Mouse (Mus musculus) neural tube, embryonic 14.5 days (tissue): ENCODE results near the gene Gabre. TPM values are rescaled to one million over a fixed set of nuclear protein-coding genes. Genes with fewer than 3 reads are reported as not detected.

Experiments
- ATAC-seq: fragments of 200-750 bp; cut with Nextera tagmentation; 2 replicates; pipeline ENCODE4 v1.8.0; 2017; ENCODE audit warnings: low read depth, mild to moderate bottlenecking, moderate TSS enrichment, moderate library complexity
- H3K27ac ChIP-seq: fragments of 300-500 bp; sonication (generic); 2 replicates; pipeline ENCODE4 v1.5.1; 2014; ENCODE audit warnings: low read depth, mild to moderate bottlenecking, control low read depth, low read length, moderate library complexity, mixed read lengths
- H3K27me3 ChIP-seq: fragments of 300-500 bp; sonication (generic); 2 replicates; pipeline ENCODE4 v1.6.1; 2014; ENCODE audit warnings: low read length; ENCODE audit not compliant: control insufficient read depth, insufficient read depth
- H3K36me3 ChIP-seq: fragments of 300-500 bp; sonication (generic); 2 replicates; pipeline ENCODE4 v1.6.1; 2014; ENCODE audit warnings: low read length, mixed read lengths; ENCODE audit not compliant: control insufficient read depth, insufficient read depth
- H3K4me1 ChIP-seq: fragments of 300-500 bp; sonication (generic); 2 replicates; pipeline ENCODE4 v1.6.1; 2014; ENCODE audit warnings: low read length; ENCODE audit not compliant: control insufficient read depth, insufficient read depth
- H3K4me2 ChIP-seq: fragments of 300-500 bp; sonication (generic); 2 replicates; pipeline ENCODE4 v1.6.1; 2014; ENCODE audit warnings: mild to moderate bottlenecking, low read depth, low read length, control low read depth
- H3K4me3 ChIP-seq: fragments of 300-500 bp; sonication (generic); 2 replicates; pipeline ENCODE4 v1.5.1; 2014; ENCODE audit warnings: low read depth, low read length, control low read depth, mixed read lengths
- H3K9ac ChIP-seq: fragments of 300-500 bp; sonication (generic); replicated peaks from 2 replicates; pipeline ENCODE4 v1.6.1; 2014; ENCODE audit warnings: low read depth, mild to moderate bottlenecking, control low read depth, low read length, mixed read lengths
- H3K9me3 ChIP-seq: fragments of 300-500 bp; sonication (generic); 2 replicates; pipeline ENCODE4 v1.6.1; 2016; ENCODE audit warnings: low read length; ENCODE audit not compliant: control insufficient read depth
- whole genome bisulfite sequencing: fragments of 180-500 bp; shearing (Covaris S2); extraction: QIAGEN DNeasy Blood & Tissue Kit; methylation state at CpG from one replicate; pipeline ENCODE4 v1.1.7; 2014; 5-methylcytosine and 5-hydroxymethylcytosine counted together
- microRNA counts: library from miRNA; unstranded; fragments of <30 nt; microRNA quantifications from one replicate; lab custom pipeline; 2016
- microRNA-seq: library from miRNA; unstranded; fragments of <30 nt; microRNA quantifications from one replicate; pipeline ENCODE4, GENCODE M21; 2016
- polyA plus RNA-seq: library from polyadenylated mRNA; unstranded; fragments of >200 nt; fragmentation: Nextera tagmentation; extraction: Ambion mirVana; gene quantifications from 2 replicates; pipeline ENCODE4 v1.2.1, GENCODE M21; 2014

Gabre gene
- polyA plus RNA-seq = 0.55 and 0.71 TPM in 2 replicates

GRCm38 (mm10) chrX:72274659-72275371 is at the start of gene Gabre:
TSS of gene Gabre (minus strand) at chrX:72274803.
- Histone ChIP-seq H3K4me2 (peak within 1 kb of the TSS; percentile 52), H3K36me3 (no peaks in the 10 kb centered on the region), H3K9me3 (no peaks in the 10 kb centered on the region), H3K27ac (no peak within 1 kb of the TSS), H3K9ac (no peak within 1 kb of the TSS), H3K4me3 (peak within 1 kb of the TSS; percentile 33), H3K4me1 (no peaks in the 10 kb centered on the region), H3K27me3 (no peaks in the 10 kb centered on the region)
- WGBS = 26% methylated on average over 10 of the region's 36 CpGs
- peak; percentile 86 for ATAC-seq

- WGBS = 84% methylated on average over 2 of the region's 2 CpGs
Observed at GRCm38 (mm10) chrX:72297812-72298211, 23.2 kb upstream of the Gabre start.

GRCm38 (mm10) chrX:72275372-72275663 is 715 bp upstream of the Gabre start:
- Histone ChIP-seq H3K9ac (no peak overlapping the region), H3K27me3 (no peaks in the 10 kb centered on the region), H3K27ac (no peak overlapping the region), H3K4me3 (no peak overlapping the region), H3K4me1 (no peaks in the 10 kb centered on the region), H3K9me3 (no peaks in the 10 kb centered on the region), H3K4me2 (peak overlapping the region; percentile 52), H3K36me3 (no peaks in the 10 kb centered on the region)
- WGBS = 83% methylated on average over 1 of the region's 1 CpGs
- no peak for ATAC-seq

More at GRCm38 (mm10) chrX:72297812-72298211, 23.2 kb upstream of the Gabre start:
- Histone ChIP-seq H3K27me3 (no peaks in the 10 kb centered on the region), H3K4me3 (no peak overlapping the region), H3K9me3 (no peaks in the 10 kb centered on the region), H3K9ac (no peak overlapping the region), H3K4me2 (no peak overlapping the region), H3K4me1 (no peaks in the 10 kb centered on the region), H3K27ac (no peak overlapping the region), H3K36me3 (no peaks in the 10 kb centered on the region)
- ATAC-seq = no peak

- H3K36me3 ChIP-seq = no peaks in the 10 kb centered on the region
- no peaks in the 10 kb centered on the region for H3K27me3 ChIP-seq
- no peak overlapping the region for H3K27ac ChIP-seq
- peak overlapping the region; percentile 52 for H3K4me2 ChIP-seq
- peak overlapping the region; percentile 33 for H3K4me3 ChIP-seq
- no peaks in the 10 kb centered on the region for H3K9me3 ChIP-seq
- H3K9ac ChIP-seq = no peak overlapping the region
- H3K4me1 ChIP-seq = no peaks in the 10 kb centered on the region
- peak; percentile 68 for ATAC-seq
- 27% methylated on average over 24 of the region's 27 CpGs for WGBS
Observed at GRCm38 (mm10) chrX:72273966-72274658, 491 bp downstream of the Gabre start.

- Histone ChIP-seq H3K27me3 (no peaks in the 10 kb centered on the region), H3K4me3 (no peak overlapping the region), H3K4me2 (no peak overlapping the region), H3K36me3 (no peaks in the 10 kb centered on the region), H3K9ac (no peak overlapping the region), H3K4me1 (no peaks in the 10 kb centered on the region), H3K9me3 (no peaks in the 10 kb centered on the region), H3K27ac (no peak overlapping the region)
- 83% methylated on average over 9 of the region's 11 CpGs for whole genome bisulfite sequencing
- no peak for ATAC-seq
Observed at GRCm38 (mm10) chrX:72270637-72271036, 4.0 kb downstream of the Gabre start.

- Histone ChIP-seq H3K36me3 (no peaks in the 10 kb centered on the region), H3K9me3 (no peaks in the 10 kb centered on the region), H3K27ac (no peak within 1 kb of the TSS), H3K4me1 (no peaks in the 10 kb centered on the region), H3K9ac (no peak within 1 kb of the TSS), H3K4me2 (no peak within 1 kb of the TSS), H3K4me3 (no peak within 1 kb of the TSS), H3K27me3 (no peaks in the 10 kb centered on the region)
- WGBS = 91% methylated on average over 2 of the region's 2 CpGs
- no peak for ATAC-seq
Observed at GRCm38 (mm10) chrX:72221717-72222116, 52.9 kb downstream of the Gabre start, which contains the start of gene Magea4. TSS of gene Magea4 (plus strand) at chrX:72222017.

MicroRNAs encoded within 50 kb of the gene (microRNA counts, 519-probe panel; counts per million panel counts)
- microRNA mmu-miR-224 (lab: Ali Mortazavi, UCI) (not detected), microRNA mmu-miR-452 (lab: Ali Mortazavi, UCI) (not detected)

Small RNA genes within 50 kb of the gene (microRNA-seq; reads per million reads assigned to microRNA genes)
- 34.7 reads per million, percentile 30 among the genes with 10 or more reads in this experiment for gene Mir224
- 10.8 reads per million, percentile 18 among the genes with 10 or more reads in this experiment for gene Mir452

Other genes with a start within 250 kb of the Gabre start
- gene Magea4, start 52.8 kb downstream of the Gabre start, polyA plus RNA-seq = not detected in 2 replicates
- gene Magea10, start 112.1 kb upstream of the Gabre start, polyA plus RNA-seq = not detected in 2 replicates